Comparison of ENCODE assay signal across 15 mouse cellular contexts in genomic region chr7:136048925-136049586, GRCm38 (mm10).
DNase-seq lines count a peak whose midpoint lies in the region; ATAC-seq and TF ChIP-seq lines count a peak whose summit lies in the region.
"Had no signal": no experiment of that assay in that cellular context is flagged by ENCODE, and none has a peak within 500 bp of the region (broad histone marks: within the 10 kb centered on the region; RNA-seq: fewer than 3 reads in every experiment).

No protein-coding gene starts in this region.

- no peak overlapping the region for H3K4me3 ChIP-seq in kidney, embryonic 16.5 days (ENCODE audit: low read length)
- H3K4me3 ChIP-seq in C2C12 (ENCODE audit: insufficient read depth, poor library complexity, severe bottlenecking): no peak overlapping the region
- H3K4me3 ChIP-seq in hindbrain, postnatal 0 days (ENCODE audit: low read length): no peak overlapping the region
- H3K4me3 ChIP-seq: forebrain, embryonic 13.5 days; limb, embryonic 12.5 days had no signal

- H3K27me3 ChIP-seq in kidney, embryonic 16.5 days (ENCODE audit: insufficient read depth, low read length): no peaks in the 10 kb centered on the region
- no peaks in the 10 kb centered on the region for H3K27me3 ChIP-seq in C2C12 (ENCODE audit: control insufficient read depth, insufficient read depth, insufficient read length)
- H3K27me3 ChIP-seq in hindbrain, postnatal 0 days (ENCODE audit: insufficient read depth, low read length): no peaks in the 10 kb centered on the region

- H3K4me1 ChIP-seq in kidney, embryonic 16.5 days (ENCODE audit: insufficient read depth, low read length): peaks cover 52% of the 10 kb centered on the region
- H3K4me1 ChIP-seq in hindbrain, postnatal 0 days (ENCODE audit: insufficient read depth, low read length): peaks cover 25% of the 10 kb centered on the region

- no peaks in the 10 kb centered on the region for H3K79me2 ChIP-seq in C2C12 (ENCODE audit: control insufficient read depth, insufficient read depth)

- TF ChIP-seq CTCF in C2C12 (IDR thresholded peaks at IDR 0.05; ENCODE audit: control insufficient read depth, insufficient read depth, insufficient read length): no peak
- TF ChIP-seq CTCF in hindbrain, postnatal 0 days (IDR thresholded peaks at IDR 0.05; ENCODE audit: low read depth): peak; percentile 32

- DNase-seq in embryo, embryonic 10.5 days (ENCODE audit: low spot score): peak; percentile 50
- no peak for DNase-seq in embryo, embryonic 11 days
- DNase-seq in kidney, adult 8-10 months: no peak
- no peak for DNase-seq in hindbrain, postnatal 0 days (ENCODE audit: low spot score)
- DNase-seq in thymus, postnatal 10 days (ENCODE audit: low spot score in 2 of 2): no peak
- DNase-seq: cerebellum, postnatal 36 days; thymus, adult 18-20 months had no signal

- no peak overlapping the region for H3K4me2 ChIP-seq in kidney, embryonic 16.5 days (replicated peaks; ENCODE audit: low read depth, low read length)
- no peak overlapping the region for H3K4me2 ChIP-seq in hindbrain, postnatal 0 days (ENCODE audit: low read depth, low read length)
- H3K4me2 ChIP-seq: forebrain, embryonic 13.5 days; limb, embryonic 12.5 days had no signal

- H3K27ac ChIP-seq in kidney, embryonic 16.5 days (ENCODE audit: low read length): peak overlapping the region; percentile 31; the same call in 1 of the 2 replicates
- H3K27ac ChIP-seq in hindbrain, postnatal 0 days: no peak overlapping the region
- H3K27ac ChIP-seq: forebrain, embryonic 13.5 days; limb, embryonic 12.5 days; macrophage had no signal

- ATAC-seq in kidney, embryonic 16.5 days (ENCODE audit: low FRiP score, low TSS enrichment): peak; percentile 36; the same call in 1 of the 2 replicates
- no peak for ATAC-seq in hindbrain, postnatal 0 days
- ATAC-seq in monocyte, adult 5-6 weeks (replicated peaks; ENCODE audit: insufficient number of reproducible peaks, low FRiP score, low TSS enrichment, poor library complexity, severe bottlenecking): no peak
- ATAC-seq: activated CD4-positive, CD25-positive, alpha-beta regulatory T cell, adult 4 months; forebrain, embryonic 13.5 days had no signal

- no peaks in the 10 kb centered on the region for H3K36me3 ChIP-seq in kidney, embryonic 16.5 days (ENCODE audit: insufficient read depth, low read length)
- no peaks in the 10 kb centered on the region for H3K36me3 ChIP-seq in C2C12 (ENCODE audit: control insufficient read depth, insufficient read depth)
- no peaks in the 10 kb centered on the region for H3K36me3 ChIP-seq in hindbrain, postnatal 0 days (ENCODE audit: insufficient read depth, low read length)
- H3K36me3 ChIP-seq: G1E; limb, embryonic 12.5 days had no signal

- no peaks in the 10 kb centered on the region for H3K79me3 ChIP-seq in C2C12 (ENCODE audit: low read depth)

- WGBS in kidney, embryonic 16.5 days: 33% methylated on average over 7 of the region's 8 CpGs
- 61% methylated on average over 7 of the region's 8 CpGs for WGBS in hindbrain, postnatal 0 days

- no peak overlapping the region for H3ac ChIP-seq in C2C12 (ENCODE audit: control insufficient read depth, insufficient read length, low read depth)

- no peak overlapping the region for H3K9ac ChIP-seq in kidney, embryonic 16.5 days (replicated peaks; ENCODE audit: low read length)
- H3K9ac ChIP-seq in hindbrain, postnatal 0 days (replicated peaks; ENCODE audit: low read length): no peak overlapping the region
- H3K9ac ChIP-seq: forebrain, embryonic 13.5 days; limb, embryonic 12.5 days had no signal

- no peaks in the 10 kb centered on the region for H3K9me3 ChIP-seq in kidney, embryonic 16.5 days (ENCODE audit: low read length)
- H3K9me3 ChIP-seq in hindbrain, postnatal 0 days (ENCODE audit: low read length): no peaks in the 10 kb centered on the region
- H3K9me3 ChIP-seq: forebrain, embryonic 13.5 days; limb, embryonic 12.5 days had no signal

TF ChIP-seq in C2C12, 6 proteins besides CTCF, POLR2A, EP300 and RAD21:
- TF ChIP-seq MYOD1 (IDR thresholded peaks at IDR 0.05; ENCODE audit: control insufficient read depth, insufficient read length, low read depth) (peak; percentile 57), MAX (IDR thresholded peaks at IDR 0.05) (no peak)
